Mouse (Mus musculus) mesoderm, embryonic 11.5 days (tissue): ENCODE data around the gene Psma6.
"Not testable (repeated sequence)": the region's sequence is repeated elsewhere in the genome, so short reads cannot be mapped to it uniquely, and the experiment has no call there.

ENCODE experiments used
- DNase-seq: peaks from one replicate; pipeline ENCODE4 v3.0.0-alpha.2; 2012; ENCODE audit warnings: low read depth, low spot score

Psma6 gene

GRCm38 (mm10) chr12:55384023-55384749 lies at the start of gene Psma6:
TSS of gene Psma6 (plus strand) at chr12:55384222.
- DNase-seq, result peak; percentile 14

- DNase-seq, result not testable (repeated sequence)
Observed at GRCm38 (mm10) chr12:55338490-55338889, 45.5 kb upstream of the Psma6 start.

GRCm38 (mm10) chr12:55343045-55343444 lies 41.0 kb upstream of the Psma6 start:
- not testable (repeated sequence) for DNase-seq

- no peak for DNase-seq
Observed at GRCm38 (mm10) chr12:55343998-55344397, 40.0 kb upstream of the Psma6 start.

- DNase-seq, result no peak
Observed at GRCm38 (mm10) chr12:55344583-55344982, 39.4 kb upstream of the Psma6 start.

- DNase-seq, result no peak
Observed at GRCm38 (mm10) chr12:55353423-55353822, 30.6 kb upstream of the Psma6 start.

GRCm38 (mm10) chr12:55354904-55355303 lies 29.1 kb upstream of the Psma6 start:
- DNase-seq, result peak; percentile 43

GRCm38 (mm10) chr12:55357303-55357702 lies 26.7 kb upstream of the Psma6 start:
- DNase-seq, result no peak

- DNase-seq, result no peak
Observed at GRCm38 (mm10) chr12:55360929-55361328, 23.1 kb upstream of the Psma6 start.

GRCm38 (mm10) chr12:55365083-55365482 lies 18.9 kb upstream of the Psma6 start:
- no peak for DNase-seq

- DNase-seq, result no peak
Observed at GRCm38 (mm10) chr12:55372424-55373055, 11.5 kb upstream of the Psma6 start.

- DNase-seq, result no peak
Observed at GRCm38 (mm10) chr12:55376956-55377609, 6.9 kb upstream of the Psma6 start.

GRCm38 (mm10) chr12:55377610-55377980 lies 6.4 kb upstream of the Psma6 start:
- no peak for DNase-seq

- DNase-seq, result no peak
Observed at GRCm38 (mm10) chr12:55384826-55385225, 804 bp downstream of the Psma6 start.

GRCm38 (mm10) chr12:55385931-55386330 lies 1.9 kb downstream of the Psma6 start:
- peak; percentile 13 for DNase-seq

GRCm38 (mm10) chr12:55386456-55386855 lies 2.4 kb downstream of the Psma6 start:
- no peak for DNase-seq

- no peak for DNase-seq
Observed at GRCm38 (mm10) chr12:55387083-55387787, 3.2 kb downstream of the Psma6 start.

GRCm38 (mm10) chr12:55387788-55388465 lies 3.9 kb downstream of the Psma6 start:
- DNase-seq, result no peak

- DNase-seq, result peak; percentile 47
Observed at GRCm38 (mm10) chr12:55388478-55388877, 4.5 kb downstream of the Psma6 start.

- DNase-seq, result no peak
Observed at GRCm38 (mm10) chr12:55389132-55390081, 5.4 kb downstream of the Psma6 start.
